Mouse (Mus musculus): ENCODE results near the gene Zbtb20.

DNA sequence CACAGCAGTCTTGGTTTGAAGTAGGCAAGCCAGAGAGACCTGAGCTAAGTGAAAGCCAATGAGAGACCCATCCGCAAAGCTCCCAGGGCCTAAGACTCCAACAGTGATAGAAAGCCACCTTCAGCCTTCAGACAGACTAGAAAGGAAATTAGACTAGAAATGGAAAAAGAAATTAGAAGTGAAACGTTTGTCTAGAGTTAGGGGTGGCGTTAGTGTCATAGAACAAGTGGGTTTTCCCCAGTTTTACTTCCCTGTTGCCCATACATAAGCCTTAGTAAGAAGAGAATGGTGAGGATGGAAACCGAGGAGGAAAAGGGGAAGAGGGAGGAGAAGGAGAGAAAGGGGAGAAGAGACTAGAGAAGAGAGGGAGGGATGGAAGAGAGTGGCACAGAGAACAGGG, 726.9 kb downstream of the Zbtb20 start:
- TF ChIP-seq CTCF (IDR thresholded peaks at IDR 0.05; ENCODE audit: low read depth) (no peak), EP300 (IDR thresholded peaks at IDR 0.05; ENCODE audit: low read depth) (no peak)

Data from liver, embryonic 14.5 days (tissue).